Mouse (Mus musculus): ENCODE data around the gene Sapcd1.
A peak's percentile ranks its signal among the peaks of the same experiment; 100 is the strongest.

- no peak for TF ChIP-seq TCF12 (IDR thresholded peaks at IDR 0.05; ENCODE audit: insufficient read depth, poor library complexity, severe bottlenecking)
- TF ChIP-seq E2F4 (IDR thresholded peaks at IDR 0.05; ENCODE audit: insufficient read depth), result no peak
- TF ChIP-seq CEBPB (IDR thresholded peaks at IDR 0.05; ENCODE audit: insufficient read depth, poor library complexity, severe bottlenecking), result no peak
- peak; percentile 88 for TF ChIP-seq POLR2A (IDR thresholded peaks at IDR 0.05; ENCODE audit: insufficient read length, low read depth)
- peak; percentile 89 for TF ChIP-seq POLR2AphosphoS2 (IDR thresholded peaks at IDR 0.05; ENCODE audit: insufficient read length, low read depth)
- peak in 2 of 3 experiments; percentile 40 to 68 for TF ChIP-seq MYOG (IDR thresholded peaks at IDR 0.05; ENCODE audit: control insufficient read depth in 1 of 3, insufficient read depth in 1 of 3, insufficient read length in 2 of 3, low read depth in 2 of 3)
- no peak for TF ChIP-seq MAX (IDR thresholded peaks at IDR 0.05; ENCODE audit: low read depth)
- no peak for TF ChIP-seq USF1 (IDR thresholded peaks at IDR 0.05; ENCODE audit: low read depth)
- no peak for TF ChIP-seq TCF3 (IDR thresholded peaks at IDR 0.05; ENCODE audit: insufficient read length, low read depth)
- TF ChIP-seq REST (IDR thresholded peaks at IDR 0.05; ENCODE audit: insufficient read depth, insufficient read length), result no peak
- TF ChIP-seq MYOD1 (IDR thresholded peaks at IDR 0.05; ENCODE audit: control insufficient read depth in 1 of 3, insufficient read length in 2 of 3, low read depth in 2 of 3), result peak in 2 of 3 experiments; percentile 25 to 63
Observed at GRCm38 (mm10) chr17:35050126-35050750, 22.4 kb upstream of the Sapcd1 start.

Measured in myocyte (in vitro differentiated cells).